Mouse (Mus musculus) yolk sac, embryonic 10.5 days (tissue): Measurements from ENCODE around the gene Hadhb.
"Not testable (repeated sequence)": the region's sequence is repeated elsewhere in the genome, so short reads cannot be mapped to it uniquely, and the experiment has no call there.

Experiments
- DNase-seq: peaks from one replicate; pipeline ENCODE4 v3.0.0-alpha.2; 2017; ENCODE audit warnings: low spot score

The Hadhb gene

DNA sequence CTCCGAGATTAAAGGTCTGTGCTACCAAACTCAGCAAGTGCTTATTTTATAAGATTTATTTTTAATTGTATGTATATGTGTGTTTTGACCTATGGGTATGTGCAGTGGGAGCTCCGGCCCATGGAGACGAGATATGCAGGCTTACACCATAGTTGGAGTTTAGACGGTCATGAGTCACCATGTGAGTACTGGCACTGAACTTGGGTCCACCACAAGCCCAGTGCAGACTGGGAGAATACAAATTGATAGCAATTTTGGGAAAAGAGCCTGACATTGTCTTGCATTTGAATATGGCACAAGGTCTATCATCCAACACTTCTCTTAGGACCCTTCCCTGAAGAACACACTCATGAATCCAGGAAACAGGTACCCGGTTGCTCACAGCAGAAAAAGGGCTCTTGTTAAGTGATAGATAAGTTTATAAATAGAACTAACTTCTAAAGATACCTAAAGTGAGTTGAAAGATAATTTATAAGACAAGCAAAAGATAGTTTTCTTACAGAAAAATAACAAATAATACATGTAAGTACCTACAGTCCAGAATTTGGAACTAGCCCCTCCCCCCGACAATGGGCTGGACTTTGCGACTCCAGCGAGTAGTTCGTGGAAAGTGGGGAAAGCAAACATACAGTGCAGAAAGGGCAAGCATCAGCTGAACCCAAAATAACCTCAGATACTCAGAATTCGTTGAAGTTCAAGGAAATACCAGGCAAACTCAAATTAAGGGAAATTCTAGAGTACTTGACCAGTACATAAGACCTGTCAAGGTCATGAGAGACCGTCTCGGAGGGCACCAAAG is 32.8 kb downstream of the Hadhb start:
- DNase-seq: peak; percentile 51

DNA sequence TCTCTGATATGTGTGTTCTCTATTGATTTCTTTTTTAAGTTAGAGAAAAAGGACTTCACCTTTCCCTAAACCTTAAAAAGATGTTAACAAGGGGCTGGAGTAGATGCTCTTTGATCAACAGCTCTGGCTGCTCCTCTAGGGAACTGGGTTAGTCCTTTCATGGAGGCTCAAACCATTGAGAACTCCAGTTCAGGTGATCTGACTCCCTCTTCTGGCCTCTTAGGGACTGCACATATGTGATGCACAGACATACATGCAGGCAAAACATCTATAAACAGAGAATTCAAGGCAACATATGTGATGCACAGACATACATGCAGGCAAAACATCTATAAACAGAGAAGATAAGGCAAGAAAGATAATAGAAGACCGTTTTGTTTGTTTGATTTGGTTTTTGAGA is 37.4 kb downstream of the Hadhb start:
- DNase-seq: no peak

DNA sequence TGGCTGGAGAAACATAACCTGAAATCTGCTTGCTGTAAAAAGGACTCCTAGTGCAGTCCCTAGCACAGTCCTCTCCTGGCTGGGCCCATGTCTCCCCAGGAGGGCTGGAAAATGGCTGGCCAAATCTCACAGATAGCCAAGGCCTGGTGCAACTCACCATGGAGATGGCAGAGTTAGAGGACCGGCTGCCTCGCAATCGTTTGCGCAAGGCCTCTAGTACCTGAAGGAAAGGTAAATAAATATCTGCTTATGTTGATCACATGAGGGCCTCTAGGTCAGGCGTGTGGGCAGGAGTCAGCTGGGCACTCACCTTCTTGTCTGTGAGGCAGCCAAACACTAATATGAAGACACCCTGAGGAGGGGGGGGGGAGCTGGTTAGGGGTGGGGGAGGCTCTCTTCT is 40.3 kb downstream of the Hadhb start:
- DNase-seq: peak; percentile 10

DNA sequence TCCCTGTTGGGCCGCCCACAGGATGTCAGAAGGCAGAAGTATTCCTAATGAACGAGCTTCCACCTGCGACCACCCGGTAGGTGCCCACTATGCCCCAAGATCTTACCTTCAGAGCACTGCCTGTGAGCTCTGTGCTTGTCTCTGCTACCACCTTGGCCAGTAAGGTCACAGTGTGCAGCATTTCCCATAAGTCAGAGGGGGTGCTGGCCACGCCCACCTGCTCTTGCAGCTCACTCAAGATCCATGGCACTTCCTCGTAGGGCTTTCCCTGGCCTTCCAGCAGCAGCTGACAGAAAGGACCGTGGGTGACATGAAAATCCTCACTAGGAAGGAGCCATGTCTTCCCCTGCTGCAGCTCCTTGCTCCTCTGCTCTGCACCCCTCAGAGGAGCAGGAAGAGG is 43.2 kb downstream of the Hadhb start:
- no peak for DNase-seq

DNA sequence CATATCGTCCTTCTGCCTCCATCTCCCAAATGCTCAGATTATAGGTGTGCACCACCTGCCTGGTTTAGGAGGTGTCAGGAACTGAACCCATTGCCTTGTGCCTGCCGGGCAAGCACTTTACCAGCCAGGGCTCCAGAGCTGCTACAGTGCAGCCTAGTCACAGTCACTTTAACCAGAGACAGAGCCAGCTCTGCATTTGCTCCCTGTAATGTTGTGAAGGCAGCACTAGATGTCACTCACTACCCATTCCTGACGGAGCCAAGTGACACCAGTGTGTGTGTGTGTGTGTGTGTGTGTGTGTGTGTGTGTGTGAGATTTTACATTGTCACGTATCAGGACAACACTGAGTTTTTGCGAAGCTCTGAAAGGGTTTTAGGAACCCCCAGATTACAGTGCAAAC is 46.5 kb downstream of the Hadhb start:
- peak; percentile 9 for DNase-seq

DNA sequence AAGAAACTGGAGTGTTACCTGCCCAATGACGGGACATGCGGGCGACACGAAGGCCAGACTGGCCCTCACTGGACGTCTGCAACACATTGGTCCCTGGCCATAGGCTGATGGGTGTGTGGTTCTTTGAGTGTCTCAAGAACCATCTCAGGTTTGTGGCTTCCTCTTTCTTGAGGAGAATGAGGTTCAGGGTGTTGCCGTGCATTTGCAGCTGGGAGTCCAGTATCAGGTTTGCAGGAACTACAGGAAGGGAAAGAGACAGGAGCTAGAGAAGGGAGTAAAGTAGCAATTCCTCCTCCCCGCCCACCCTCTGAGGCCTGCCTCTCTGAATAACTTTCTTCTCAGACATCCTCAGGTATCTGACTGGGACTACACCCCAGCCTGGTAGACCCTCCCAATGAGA is 47.2 kb downstream of the Hadhb start:
- DNase-seq: no peak

DNA sequence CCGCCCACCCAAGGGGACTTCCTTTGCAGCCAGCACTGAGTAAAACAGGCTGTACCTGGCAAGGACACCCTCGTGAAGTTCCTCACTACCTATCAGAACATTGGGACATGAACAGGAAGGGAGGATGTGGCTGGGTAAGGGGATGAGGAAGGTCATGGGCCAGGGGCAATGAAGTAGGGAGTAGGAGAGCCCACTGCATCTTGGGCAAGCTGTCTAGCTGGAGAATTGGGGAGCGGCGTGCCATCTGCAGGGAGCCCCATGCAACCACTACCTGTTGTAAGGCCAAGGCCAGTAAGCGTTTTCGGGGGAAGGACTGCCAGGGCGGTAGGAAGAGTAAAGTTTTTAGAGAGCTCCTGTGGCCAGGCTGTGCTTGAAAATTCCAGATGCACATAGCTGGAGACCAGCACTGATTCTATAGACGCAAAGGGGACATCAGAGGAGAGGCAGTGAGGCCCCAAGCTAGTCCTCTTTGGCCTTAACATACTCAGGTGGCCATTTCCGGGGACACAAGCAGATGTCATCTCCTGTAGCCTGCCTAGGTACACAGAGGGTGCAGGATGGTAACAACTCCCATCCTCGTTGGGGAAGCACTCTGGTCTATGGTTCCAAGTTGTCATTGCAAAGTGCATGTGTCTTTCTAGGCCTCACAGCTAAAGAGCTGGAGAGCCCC is 48.3 kb downstream of the Hadhb start:
- DNase-seq: no peak

DNA sequence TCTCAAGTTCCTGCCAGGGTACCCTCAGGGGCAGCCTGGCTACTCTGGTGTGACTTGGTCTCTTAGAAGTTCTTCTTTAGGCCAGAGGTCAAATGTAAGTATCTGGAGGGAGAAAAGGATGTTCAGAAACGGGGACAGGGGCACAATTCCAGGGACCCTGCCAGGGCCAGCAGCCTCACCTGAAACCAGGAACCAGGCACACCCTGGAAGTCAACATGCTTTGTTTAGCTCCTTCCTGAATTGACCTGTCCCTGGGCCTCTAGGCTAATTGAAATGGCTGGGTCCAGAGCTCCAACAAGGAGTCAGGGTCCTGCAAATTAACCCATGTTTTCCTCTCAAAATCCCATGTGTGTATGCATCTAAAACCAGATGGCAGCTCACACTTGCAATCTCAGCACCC is 49.4 kb downstream of the Hadhb start:
- no peak for DNase-seq

DNA sequence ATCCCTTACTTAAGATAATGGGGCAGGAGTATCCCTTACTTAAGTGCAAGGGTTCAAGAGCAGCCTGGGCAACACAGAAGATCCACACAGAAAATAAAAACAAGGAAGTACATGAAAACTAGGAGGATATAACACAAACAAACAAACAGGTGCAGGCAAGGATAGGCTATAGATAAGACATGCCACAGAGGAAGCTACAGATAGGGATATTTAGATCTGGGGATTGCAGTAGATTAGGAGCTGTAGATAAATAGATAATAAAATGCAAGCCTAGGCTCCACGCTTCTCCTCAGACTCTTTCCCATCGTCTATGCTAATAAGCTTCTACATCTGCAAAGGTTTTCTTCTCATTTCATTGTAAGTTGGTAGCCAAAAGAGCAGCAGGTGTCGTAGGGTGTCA is 50.0 kb downstream of the Hadhb start:
- no peak for DNase-seq

DNA sequence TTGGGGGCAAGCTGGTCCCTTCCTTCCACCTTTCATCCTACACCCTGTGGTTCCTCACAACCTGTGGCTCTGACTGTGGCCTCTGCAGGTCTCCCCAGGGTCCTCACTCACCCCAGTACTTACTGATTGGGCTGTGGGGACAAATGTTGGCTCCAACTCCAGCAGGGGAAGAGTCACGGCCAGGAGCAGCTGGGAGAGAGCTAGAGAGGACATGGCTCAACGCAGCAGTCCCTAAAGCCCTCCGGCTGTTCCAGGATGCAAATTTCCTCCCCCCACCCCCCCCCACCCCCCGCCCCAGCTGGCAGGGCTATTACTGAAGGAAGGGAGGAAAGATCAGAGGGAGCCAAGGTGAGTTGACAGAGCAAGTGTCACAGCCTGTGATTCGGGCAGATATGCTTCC is 50.4 kb downstream of the Hadhb start, which contains the start of gene Adgrf3:
Gene Adgrf3 (minus strand): TSS at position 230 of the 400 bp plus-strand sequence.
- no peak for DNase-seq

DNA sequence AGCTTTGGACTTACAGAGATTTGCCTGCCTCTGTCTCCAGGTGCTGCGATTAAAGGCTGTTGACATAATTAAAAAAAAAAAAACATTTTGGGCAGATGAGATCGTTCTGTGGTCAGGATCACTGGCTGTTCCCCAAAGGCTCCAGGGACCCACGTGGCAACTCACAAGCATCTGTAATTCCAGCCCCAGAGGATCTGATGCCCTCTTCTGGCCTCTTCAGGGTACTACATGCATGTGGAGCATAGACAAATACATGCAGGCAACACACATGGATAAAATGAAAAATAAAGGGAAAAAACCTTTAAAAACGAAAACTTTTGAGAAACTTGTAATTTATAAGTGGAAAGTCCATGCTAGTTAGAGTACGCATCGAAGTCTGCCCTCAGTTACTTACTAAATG is 52.2 kb downstream of the Hadhb start:
- no peak for DNase-seq

DNA sequence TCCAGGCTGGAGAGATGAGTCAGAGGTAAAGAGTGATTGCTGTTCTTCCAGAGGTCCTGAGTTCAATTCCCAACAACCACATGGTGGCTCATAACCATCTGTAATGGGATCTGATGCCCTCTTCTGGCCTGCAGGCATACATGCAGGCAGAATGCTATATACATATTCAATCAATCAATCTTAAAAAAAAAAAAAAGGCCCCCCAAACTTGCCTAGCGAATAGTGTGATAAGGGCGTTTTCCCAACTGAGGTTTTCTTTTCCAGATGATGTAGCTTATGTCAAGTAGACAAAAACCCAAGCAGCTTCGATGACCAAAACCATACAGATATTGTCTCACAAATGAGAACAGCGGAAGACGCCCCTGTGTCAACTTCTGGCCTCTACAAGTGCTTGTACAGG is 55.7 kb downstream of the Hadhb start:
- DNase-seq: not testable (repeated sequence)

DNA sequence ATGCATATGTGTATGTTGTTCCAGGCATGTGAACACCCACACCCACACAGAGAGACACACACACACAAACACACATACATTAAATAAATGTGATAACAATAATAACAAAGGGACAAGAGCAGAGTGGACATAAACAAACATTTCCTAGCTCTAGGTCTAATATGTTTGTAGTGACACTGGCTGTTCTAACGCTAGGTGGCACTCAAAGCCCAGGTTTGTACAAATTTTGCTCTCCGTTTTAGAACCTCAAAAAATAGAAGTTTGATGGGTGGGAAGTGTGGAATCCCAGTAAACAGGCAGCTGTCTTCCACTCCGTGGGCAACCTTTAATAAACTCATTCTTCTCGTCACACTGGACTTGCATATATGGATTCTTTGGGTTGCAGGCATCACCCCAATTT is 59.8 kb downstream of the Hadhb start:
- peak; percentile 22 for DNase-seq

DNA sequence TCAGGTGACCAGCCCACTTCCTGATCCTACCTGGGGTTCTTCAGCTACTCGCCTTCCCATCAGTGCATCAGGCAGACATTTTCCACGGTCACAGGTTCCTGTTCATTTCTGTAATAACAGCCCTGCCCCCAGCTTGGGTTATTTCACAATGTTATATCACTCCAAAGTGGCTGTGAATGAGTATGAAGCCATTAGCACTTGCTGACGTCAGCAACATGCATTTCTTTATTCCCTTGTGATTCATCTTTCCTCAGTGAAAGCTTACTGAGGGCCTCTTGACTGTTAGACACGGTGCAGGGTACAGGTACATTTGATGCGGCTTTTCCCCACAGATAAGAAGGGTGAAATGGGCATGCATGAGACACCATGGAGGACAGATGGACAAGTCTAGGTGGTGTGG is 60.9 kb downstream of the Hadhb start:
- DNase-seq: no peak

DNA sequence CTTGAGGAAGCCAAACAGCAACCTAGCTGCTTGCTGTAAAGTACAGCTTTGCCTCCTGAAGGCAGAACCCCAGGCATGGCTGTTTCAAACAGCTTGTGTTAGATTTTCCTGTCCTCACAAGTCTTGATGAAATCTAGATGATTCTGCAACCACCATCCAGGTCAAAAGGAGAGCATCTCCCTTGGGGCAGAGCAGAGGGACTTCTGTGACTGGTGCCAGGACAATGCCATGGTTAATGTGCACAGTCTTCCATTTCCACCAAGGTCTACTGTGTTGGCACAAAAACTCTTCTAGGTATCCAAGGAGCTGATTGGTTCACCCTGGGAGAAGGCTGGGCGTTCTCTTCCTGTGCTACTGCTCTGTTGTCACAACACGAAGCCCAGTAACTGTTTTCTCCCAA is 64.7 kb downstream of the Hadhb start:
- no peak for DNase-seq

DNA sequence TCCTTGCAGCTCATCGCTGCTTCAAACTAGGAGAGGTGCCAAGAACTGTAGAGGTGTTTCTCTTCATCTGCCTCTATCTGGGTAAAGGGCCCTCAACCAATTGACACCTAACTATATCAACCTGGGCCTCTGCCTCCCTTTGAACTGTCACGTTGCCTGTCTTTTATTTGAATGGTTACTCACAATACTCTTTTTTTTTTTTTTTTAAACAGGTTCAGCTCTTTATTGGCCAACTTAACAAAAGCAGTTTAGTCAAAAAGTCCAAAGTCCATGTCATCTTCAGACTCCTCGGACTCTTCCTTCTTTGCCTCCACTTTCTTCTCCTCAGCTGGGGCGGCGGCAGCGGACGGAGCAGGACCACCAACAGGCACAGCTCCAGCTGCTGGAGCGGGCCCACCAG is 65.6 kb downstream of the Hadhb start:
- no peak for DNase-seq

DNA sequence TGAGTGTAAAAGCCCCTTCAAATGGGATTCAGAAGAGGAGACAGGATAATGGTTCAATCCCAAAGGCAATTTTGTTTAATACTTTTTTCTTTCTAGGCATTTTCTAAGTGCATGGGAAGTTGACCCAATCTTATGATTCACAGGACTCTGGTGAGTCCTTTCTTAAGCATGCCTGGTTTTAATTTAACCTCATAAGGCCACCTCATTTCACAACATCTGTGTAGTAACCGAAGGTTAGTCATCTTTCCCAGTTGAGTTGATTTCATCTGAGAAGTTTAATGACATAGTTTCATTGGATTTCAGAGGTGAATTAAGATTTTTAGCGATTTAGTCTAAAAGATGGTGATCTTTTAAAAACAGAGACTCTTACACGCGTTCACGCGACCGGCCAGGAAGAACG is 67.6 kb downstream of the Hadhb start:
- no peak for DNase-seq

DNA sequence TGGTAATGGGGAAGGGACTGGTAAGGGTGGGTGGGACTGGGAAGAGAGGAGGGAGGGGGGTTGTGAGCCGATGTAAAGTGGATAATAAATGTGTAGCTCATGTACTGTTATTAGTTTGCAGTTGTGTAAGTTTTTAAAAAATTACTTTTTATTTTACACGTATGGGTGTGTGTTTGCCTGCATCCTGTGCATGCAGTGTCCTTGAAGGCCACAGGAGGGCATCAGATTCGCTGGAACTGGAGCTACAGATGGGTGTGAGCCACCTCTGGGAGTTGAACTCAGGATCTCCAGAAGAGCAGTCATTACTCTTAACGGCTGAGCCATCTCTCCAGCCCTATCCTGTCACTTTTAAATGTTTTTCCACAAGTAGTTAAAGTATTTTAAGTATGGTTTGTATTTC is 75.9 kb downstream of the Hadhb start:
- no peak for DNase-seq

DNA sequence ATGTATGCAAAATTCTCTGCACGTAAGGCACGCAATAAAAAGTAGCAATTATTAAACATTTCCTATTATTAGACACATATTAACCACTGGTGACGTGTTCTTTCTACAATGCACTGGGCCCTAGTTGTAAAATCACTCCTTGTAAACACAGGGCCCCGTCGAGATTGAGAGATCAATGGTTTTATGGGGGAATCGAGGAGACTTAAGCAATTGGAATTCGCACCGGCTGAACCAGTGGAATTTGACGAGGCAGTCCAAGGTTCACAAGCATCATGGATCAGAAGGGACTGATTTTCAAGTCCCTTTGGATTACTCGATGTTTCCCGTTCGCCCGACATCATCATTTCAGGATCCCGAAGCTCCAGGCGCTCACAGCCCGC is 76.8 kb downstream of the Hadhb start:
- no peak for DNase-seq

DNA sequence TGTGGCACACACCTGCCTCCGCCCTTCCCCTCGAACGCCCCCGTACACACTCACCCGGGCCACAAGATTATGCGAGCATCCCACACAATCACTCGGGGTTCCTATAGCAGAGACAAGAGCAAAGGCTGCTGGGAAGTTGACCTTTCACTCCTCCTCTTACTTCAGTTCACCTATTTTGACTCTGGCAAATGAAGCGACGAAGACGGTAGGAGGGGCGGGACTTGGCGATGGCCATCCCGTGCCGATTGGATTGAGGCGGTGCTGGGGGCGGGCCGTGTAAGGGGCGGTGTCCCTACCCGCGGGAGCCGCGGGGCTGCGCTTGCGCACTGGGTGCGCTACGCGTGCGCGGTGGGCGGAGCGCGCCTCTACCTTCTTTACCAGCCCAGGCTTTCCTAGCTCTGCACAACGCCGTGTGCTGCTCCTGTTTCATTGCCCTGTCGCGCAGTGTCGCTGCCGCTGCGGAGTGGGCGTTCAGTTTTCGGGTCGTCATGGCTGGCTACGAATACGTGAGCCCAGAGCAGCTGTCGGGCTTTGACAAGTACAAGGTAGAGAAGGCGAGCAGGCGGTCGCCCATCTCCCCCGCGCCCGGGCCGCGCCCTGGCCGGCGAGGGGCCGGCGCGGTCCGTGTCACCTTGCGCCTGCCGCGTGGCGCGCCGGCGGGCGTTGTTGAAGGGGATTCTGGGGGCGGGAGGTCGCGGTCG is 77.4 kb downstream of the Hadhb start, which contains the start of gene Selenoi:
Gene Selenoi (plus strand): TSS at position 311 of the 701 bp plus-strand sequence.
- DNase-seq: peak; percentile 98

DNA sequence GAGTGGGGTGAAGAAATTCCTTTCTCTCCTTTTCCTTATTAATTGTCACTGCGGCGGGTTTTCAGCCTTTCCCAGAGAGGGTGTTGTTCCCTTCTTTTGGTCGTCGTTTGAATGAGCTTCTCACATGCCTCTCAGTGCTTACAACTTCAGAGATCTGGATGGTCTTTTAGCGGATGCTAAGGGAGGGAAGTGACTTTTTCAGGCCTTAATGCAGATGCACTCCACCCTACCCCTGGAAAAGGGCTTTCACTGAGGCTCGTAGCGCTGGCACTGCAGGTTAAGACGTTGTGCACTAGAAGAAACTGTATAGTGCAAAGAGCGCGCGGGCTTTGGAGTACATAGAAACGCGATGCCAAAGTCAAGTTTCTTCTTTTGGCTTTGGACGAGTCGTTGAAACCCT is 78.0 kb downstream of the Hadhb start:
- DNase-seq: no peak

DNA sequence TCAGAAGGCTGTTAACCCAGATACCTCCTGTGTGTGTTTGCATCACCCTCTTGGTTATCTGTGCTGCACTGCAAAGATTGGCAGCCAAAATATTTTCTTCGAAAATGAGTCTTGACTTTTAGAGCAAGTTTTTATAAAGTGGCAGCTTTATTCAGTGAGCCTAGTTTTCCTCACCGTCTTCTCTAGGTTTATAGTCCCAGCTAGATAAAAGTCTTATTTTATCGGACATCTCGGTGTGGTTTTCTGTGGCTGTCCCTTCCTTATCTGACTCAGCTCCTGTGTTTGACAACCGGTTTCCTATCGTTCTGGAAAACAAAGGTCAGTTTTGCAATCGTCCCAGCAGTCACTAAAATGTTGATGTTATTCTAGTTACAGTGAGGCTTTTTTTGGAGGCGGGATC is 78.9 kb downstream of the Hadhb start:
- DNase-seq: peak; percentile 33
